12 mouse cellular contexts compared by ENCODE assay signal in the genomic region with DNA sequence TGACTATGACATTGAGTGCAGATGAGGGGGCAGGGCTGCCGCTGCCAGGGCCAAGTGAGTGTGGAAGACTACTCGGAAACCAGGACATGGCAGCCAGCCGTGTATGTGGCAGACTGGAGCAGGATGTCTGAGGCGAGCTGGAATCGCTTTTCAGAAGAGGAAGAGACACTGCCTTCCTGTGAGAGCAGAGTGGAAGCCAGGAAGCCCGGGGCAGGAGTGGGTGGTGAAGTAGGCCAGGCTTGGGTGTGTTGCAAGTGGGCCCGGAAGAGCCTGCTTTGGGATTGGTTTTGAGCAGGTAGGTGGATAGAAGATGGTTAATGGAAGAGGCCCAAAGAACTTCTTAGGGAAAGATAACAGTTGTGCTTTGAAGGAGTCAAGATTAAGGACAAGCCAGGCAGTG.
"Had no signal": no experiment of that assay in that cellular context is flagged by ENCODE, and none has a peak within 500 bp of the region (broad histone marks: within the 10 kb centered on the region; RNA-seq: fewer than 3 reads in every experiment).

No protein-coding gene starts in this region.

- DNase-seq: liver, postnatal 0 days; lung, adult 2 months; lung, postnatal 10 days; lung, postnatal 4 days; midbrain, embryonic 14.5 days; retina, postnatal 1 day; right cerebral cortex, postnatal 14 days; right cerebral cortex, postnatal 4 days; spleen, adult 18-20 months; thymus, adult 18-20 months; thymus, postnatal 14 days; thymus, postnatal 36 days had no signal
